Mouse (Mus musculus) heart, postnatal 0 days (tissue): ENCODE results near the gene Cadps2.

Experiments
- CTCF ChIP-seq: IDR thresholded peaks from 2 replicates; pipeline ENCODE4 v1.5.1; 2016; ENCODE audit warnings: antibody characterized with exemption, control low read depth, low read depth
- EP300 ChIP-seq: IDR thresholded peaks from 2 replicates; pipeline ENCODE4 v1.6.1; 2016; ENCODE audit warnings: antibody characterized with exemption, low read depth

DNA sequence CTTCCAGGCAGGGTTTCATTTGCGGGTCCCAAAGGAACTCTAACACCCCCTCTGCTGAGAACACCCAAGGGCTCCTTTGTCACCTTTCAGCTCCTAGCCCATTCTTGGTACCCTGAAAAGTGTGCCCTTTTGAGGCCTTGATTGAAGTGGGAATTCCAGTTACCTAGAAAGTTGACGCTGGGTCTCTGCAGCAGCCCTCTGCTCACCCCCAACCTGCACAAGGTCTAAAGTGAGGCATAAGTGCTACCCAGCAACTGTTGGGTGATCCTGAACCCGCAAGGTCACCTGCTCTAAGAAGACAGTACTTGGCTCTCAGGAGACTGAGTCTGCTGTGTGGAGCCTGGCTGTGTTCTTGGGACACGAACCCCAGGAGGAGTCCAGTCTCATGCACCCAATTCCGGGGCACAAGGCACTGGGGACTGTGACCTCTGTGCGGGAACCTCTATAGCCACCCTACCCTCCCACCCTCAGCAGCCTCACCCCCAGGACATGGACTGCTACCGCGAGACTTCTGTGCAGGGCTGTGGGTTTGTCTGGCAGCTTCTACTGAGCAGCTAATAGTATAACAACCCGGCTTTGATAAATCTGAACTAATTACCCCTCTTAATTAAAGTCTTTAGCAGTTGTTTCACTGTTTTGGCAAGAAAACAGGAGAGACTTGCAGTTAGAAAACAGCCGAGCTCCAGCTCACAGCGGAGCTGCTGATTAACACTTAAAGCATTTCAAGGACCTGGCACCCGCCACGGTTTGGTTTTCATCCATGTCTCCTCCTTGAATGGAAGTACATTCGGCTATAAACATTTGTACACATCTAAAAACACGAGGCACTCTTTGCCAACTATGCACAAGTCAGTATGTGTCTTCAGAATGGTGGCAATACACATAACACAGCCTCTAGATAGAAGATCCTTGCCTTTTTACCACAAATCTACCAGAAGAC lies 595.1 kb downstream of the Cadps2 start:
- TF ChIP-seq CTCF (no peak), EP300 (no peak)
